Mouse (Mus musculus): ENCODE measurements at regions not wholly inside any gene's neighbourhood (a gene's known extent, or its start where the extent isn't known, plus 50 kb on each side); places are given as distances from the start of the nearest gene placed in this dataset.

DNA sequence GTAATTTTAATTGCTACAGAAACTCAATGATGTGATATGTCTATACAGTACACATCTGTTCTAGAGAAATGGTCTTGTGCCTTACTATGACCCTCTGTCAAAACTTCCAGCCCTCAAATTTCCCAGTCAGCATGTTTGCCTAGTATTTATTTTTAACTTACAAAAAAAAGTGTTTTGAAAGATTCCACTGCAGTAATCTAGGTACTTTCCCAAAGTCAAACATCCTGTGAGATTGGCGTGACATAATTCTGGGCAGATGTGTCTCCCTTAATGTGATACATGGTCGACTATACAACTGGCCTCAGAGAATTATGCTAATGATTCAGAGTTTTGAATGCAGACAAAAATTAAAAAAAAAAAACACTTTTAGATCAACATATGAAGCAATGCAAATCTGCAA is 856.8 kb downstream of the Slc4a3 start:
- Histone ChIP-seq H3K36me3 (ENCODE audit: control insufficient read depth, insufficient read depth, low read length, poor library complexity, severe bottlenecking) (no peaks in the 10 kb centered on the region), H3K4me3 (ENCODE audit: insufficient read depth in 1 of 2, low read depth in 1 of 2, low read length in 2 of 2, poor library complexity in 1 of 2, severe bottlenecking in 1 of 2) (no peak overlapping the region), H3K9ac (ENCODE audit: insufficient read depth, low read depth, low read length, poor library complexity, severe bottlenecking) (no peak overlapping the region), H3K4me1 (ENCODE audit: control insufficient read depth in 2 of 2, insufficient read depth in 2 of 2, low read length in 2 of 2, poor library complexity in 1 of 2) (no peaks in the 10 kb centered on the region), H3K27ac (ENCODE audit: insufficient read depth, low read depth, low read length, poor library complexity, severe bottlenecking) (no peak overlapping the region), H3K9me3 (ENCODE audit: control insufficient read depth, insufficient read depth, low read depth, low read length) (no peaks in the 10 kb centered on the region)
- in situ Hi-C loops (cut with MboI; ENCODE audit: low sequenced_read_pairs in 2 of 2, unreplicated experiment in 2 of 2) = no loop called here
- TF ChIP-seq ZNF384 (IDR thresholded peaks at IDR 0.05; ENCODE audit: low read depth, low read length) (no peak), CHD2 (IDR thresholded peaks at IDR 0.05; ENCODE audit: low read depth, low read length) (no peak), ZC3H11A (IDR thresholded peaks at IDR 0.05; ENCODE audit: borderline replicate concordance, low read depth, low read length) (no peak), MAFK (IDR thresholded peaks at IDR 0.05; ENCODE audit: insufficient read depth, low read depth, low read length) (no peak), HCFC1 (IDR thresholded peaks at IDR 0.05; ENCODE audit: borderline replicate concordance, insufficient read depth, low read length) (no peak)
- DNase-seq (ENCODE audit: low read depth, low spot score) = no peak

DNA sequence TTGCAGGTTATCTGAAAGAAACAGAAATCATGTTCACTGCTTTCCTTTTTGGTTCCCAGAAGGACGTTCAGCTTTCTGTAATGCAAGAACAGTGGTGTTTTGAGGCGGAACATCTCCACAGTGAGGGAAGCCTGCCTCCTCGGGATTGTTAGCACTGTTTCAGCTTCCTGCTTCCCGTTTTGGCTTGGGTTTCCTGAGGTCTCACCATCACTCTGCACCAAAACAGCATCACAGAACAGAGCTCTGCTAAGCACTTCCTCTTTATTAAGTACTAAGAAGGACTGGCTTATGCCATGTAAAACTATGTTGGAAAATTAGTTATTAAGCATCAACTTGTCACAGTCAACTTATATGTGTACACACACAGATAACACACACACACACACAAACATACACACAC is 857.9 kb downstream of the Slc4a3 start:
- Histone ChIP-seq H3K9me3 (ENCODE audit: control insufficient read depth, insufficient read depth, low read depth, low read length) (no peaks in the 10 kb centered on the region), H3K4me1 (ENCODE audit: control insufficient read depth in 2 of 2, insufficient read depth in 2 of 2, low read length in 2 of 2, poor library complexity in 1 of 2) (no peaks in the 10 kb centered on the region), H3K36me3 (ENCODE audit: control insufficient read depth, insufficient read depth, low read length, poor library complexity, severe bottlenecking) (no peaks in the 10 kb centered on the region), H3K4me3 (ENCODE audit: insufficient read depth in 1 of 2, low read depth in 1 of 2, low read length in 2 of 2, poor library complexity in 1 of 2, severe bottlenecking in 1 of 2) (no peak overlapping the region), H3K27ac (ENCODE audit: insufficient read depth, low read depth, low read length, poor library complexity, severe bottlenecking) (no peak overlapping the region), H3K9ac (ENCODE audit: insufficient read depth, low read depth, low read length, poor library complexity, severe bottlenecking) (no peak overlapping the region)
- DNase-seq (ENCODE audit: low read depth, low spot score) = no peak
- in situ Hi-C loops (cut with MboI; ENCODE audit: low sequenced_read_pairs in 2 of 2, unreplicated experiment in 2 of 2) = no loop called here
- TF ChIP-seq ZNF384 (IDR thresholded peaks at IDR 0.05; ENCODE audit: low read depth, low read length) (no peak), HCFC1 (IDR thresholded peaks at IDR 0.05; ENCODE audit: borderline replicate concordance, insufficient read depth, low read length) (no peak), MAFK (IDR thresholded peaks at IDR 0.05; ENCODE audit: insufficient read depth, low read depth, low read length) (no peak), ZC3H11A (IDR thresholded peaks at IDR 0.05; ENCODE audit: borderline replicate concordance, low read depth, low read length) (no peak), CHD2 (IDR thresholded peaks at IDR 0.05; ENCODE audit: low read depth, low read length) (no peak)

DNA sequence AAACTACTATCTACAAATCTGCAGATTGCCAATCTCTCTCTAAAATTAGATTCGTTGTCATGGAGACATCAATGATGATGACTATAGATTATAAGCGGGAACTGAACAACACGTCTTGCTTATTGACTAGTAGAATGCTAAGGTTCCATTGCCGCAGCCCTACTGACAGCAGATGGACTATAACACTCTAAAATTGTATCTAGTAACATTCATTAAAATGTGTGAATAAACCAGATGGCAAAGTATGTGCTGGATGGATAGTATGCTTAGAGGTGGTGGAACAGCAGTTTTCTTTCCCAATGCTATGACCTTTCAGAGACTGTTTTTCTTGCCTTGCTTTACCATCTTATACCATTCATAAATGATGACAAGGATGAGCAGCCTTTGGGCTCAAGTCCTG is 864.7 kb downstream of the Slc4a3 start:
- Histone ChIP-seq H3K9ac (ENCODE audit: insufficient read depth, low read depth, low read length, poor library complexity, severe bottlenecking) (no peak overlapping the region), H3K36me3 (ENCODE audit: control insufficient read depth, insufficient read depth, low read length, poor library complexity, severe bottlenecking) (no peaks in the 10 kb centered on the region), H3K4me3 (ENCODE audit: insufficient read depth in 1 of 2, low read depth in 1 of 2, low read length in 2 of 2, poor library complexity in 1 of 2, severe bottlenecking in 1 of 2) (no peak overlapping the region), H3K27ac (ENCODE audit: insufficient read depth, low read depth, low read length, poor library complexity, severe bottlenecking) (no peak overlapping the region), H3K4me1 (ENCODE audit: control insufficient read depth in 2 of 2, insufficient read depth in 2 of 2, low read length in 2 of 2, poor library complexity in 1 of 2) (no peaks in the 10 kb centered on the region), H3K9me3 (ENCODE audit: control insufficient read depth, insufficient read depth, low read depth, low read length) (no peaks in the 10 kb centered on the region)
- DNase-seq (ENCODE audit: low read depth, low spot score) = no peak
- in situ Hi-C loops (cut with MboI; ENCODE audit: low sequenced_read_pairs in 2 of 2, unreplicated experiment in 2 of 2) = no loop called here
- no peak for TF ChIP-seq ZC3H11A (IDR thresholded peaks at IDR 0.05; ENCODE audit: borderline replicate concordance, low read depth, low read length)
- no peak for TF ChIP-seq ZNF384 (IDR thresholded peaks at IDR 0.05; ENCODE audit: low read depth, low read length)
- TF ChIP-seq HCFC1 (IDR thresholded peaks at IDR 0.05; ENCODE audit: borderline replicate concordance, insufficient read depth, low read length) = no peak
- TF ChIP-seq MAFK (IDR thresholded peaks at IDR 0.05; ENCODE audit: insufficient read depth, low read depth, low read length) = no peak
- TF ChIP-seq CHD2 (IDR thresholded peaks at IDR 0.05; ENCODE audit: low read depth, low read length) = no peak

DNA sequence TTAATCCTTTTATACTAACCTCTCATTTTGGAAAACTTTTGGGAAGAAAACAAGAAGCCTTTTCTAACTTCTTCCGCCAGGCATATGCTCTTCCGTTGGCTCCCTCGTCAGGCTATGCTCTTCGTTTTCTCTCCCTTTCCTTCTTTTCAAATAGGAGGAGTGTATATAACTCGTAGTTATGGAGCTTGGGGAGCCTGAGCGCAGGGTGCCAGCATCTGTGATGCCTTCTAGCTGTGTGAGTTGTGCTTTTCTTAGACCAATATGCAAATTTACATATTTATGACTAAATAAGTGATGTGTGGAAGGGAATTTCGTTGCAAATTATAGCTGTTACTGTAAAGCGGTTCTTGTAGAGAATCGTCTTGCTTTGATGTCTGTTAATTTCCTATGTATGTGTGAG is 874.5 kb downstream of the Slc4a3 start:
- no peaks in the 10 kb centered on the region for H3K4me1 ChIP-seq (ENCODE audit: control insufficient read depth in 2 of 2, insufficient read depth in 2 of 2, low read length in 2 of 2, poor library complexity in 1 of 2)
- no peak for DNase-seq (ENCODE audit: low read depth, low spot score)
- H3K9ac ChIP-seq (ENCODE audit: insufficient read depth, low read depth, low read length, poor library complexity, severe bottlenecking) = no peak overlapping the region
- no peaks in the 10 kb centered on the region for H3K36me3 ChIP-seq (ENCODE audit: control insufficient read depth, insufficient read depth, low read length, poor library complexity, severe bottlenecking)
- in situ Hi-C loops (cut with MboI; ENCODE audit: low sequenced_read_pairs in 2 of 2, unreplicated experiment in 2 of 2) = no loop called here
- TF ChIP-seq ZNF384 (IDR thresholded peaks at IDR 0.05; ENCODE audit: low read depth, low read length) (no peak), MAFK (IDR thresholded peaks at IDR 0.05; ENCODE audit: insufficient read depth, low read depth, low read length) (no peak), HCFC1 (IDR thresholded peaks at IDR 0.05; ENCODE audit: borderline replicate concordance, insufficient read depth, low read length) (no peak), ZC3H11A (IDR thresholded peaks at IDR 0.05; ENCODE audit: borderline replicate concordance, low read depth, low read length) (no peak), CHD2 (IDR thresholded peaks at IDR 0.05; ENCODE audit: low read depth, low read length) (no peak)
- H3K4me3 ChIP-seq (ENCODE audit: insufficient read depth in 1 of 2, low read depth in 1 of 2, low read length in 2 of 2, poor library complexity in 1 of 2, severe bottlenecking in 1 of 2) = no peak overlapping the region
- no peak overlapping the region for H3K27ac ChIP-seq (ENCODE audit: insufficient read depth, low read depth, low read length, poor library complexity, severe bottlenecking)
- H3K9me3 ChIP-seq (ENCODE audit: control insufficient read depth, insufficient read depth, low read depth, low read length) = no peaks in the 10 kb centered on the region

DNA sequence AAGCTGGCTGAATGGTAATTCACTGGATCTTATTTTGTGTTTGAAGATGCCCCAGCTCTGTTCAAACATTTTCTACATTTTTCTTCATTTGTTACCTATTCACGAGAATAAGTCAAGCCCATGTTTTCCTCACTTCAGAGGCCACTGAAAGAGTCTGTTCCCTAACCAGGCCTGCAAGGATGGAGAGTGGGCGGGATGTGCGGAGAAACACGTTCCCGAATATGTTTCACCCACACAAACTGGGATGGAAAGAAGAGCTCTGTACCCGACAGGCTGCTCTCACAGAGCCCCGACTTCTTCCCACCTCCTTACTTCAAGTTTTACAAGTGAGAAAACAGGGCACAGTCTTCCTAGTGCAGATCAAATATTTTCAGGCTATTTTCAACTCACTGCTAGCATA is 881.4 kb downstream of the Slc4a3 start:
- TF ChIP-seq ZNF384 (IDR thresholded peaks at IDR 0.05; ENCODE audit: low read depth, low read length) (no peak), MAFK (IDR thresholded peaks at IDR 0.05; ENCODE audit: insufficient read depth, low read depth, low read length) (no peak), ZC3H11A (IDR thresholded peaks at IDR 0.05; ENCODE audit: borderline replicate concordance, low read depth, low read length) (no peak), HCFC1 (IDR thresholded peaks at IDR 0.05; ENCODE audit: borderline replicate concordance, insufficient read depth, low read length) (no peak), CHD2 (IDR thresholded peaks at IDR 0.05; ENCODE audit: low read depth, low read length) (no peak)
- Histone ChIP-seq H3K9me3 (ENCODE audit: control insufficient read depth, insufficient read depth, low read depth, low read length) (no peaks in the 10 kb centered on the region), H3K9ac (ENCODE audit: insufficient read depth, low read depth, low read length, poor library complexity, severe bottlenecking) (no peak overlapping the region), H3K4me3 (ENCODE audit: insufficient read depth in 1 of 2, low read depth in 1 of 2, low read length in 2 of 2, poor library complexity in 1 of 2, severe bottlenecking in 1 of 2) (no peak overlapping the region), H3K4me1 (ENCODE audit: control insufficient read depth in 2 of 2, insufficient read depth in 2 of 2, low read length in 2 of 2, poor library complexity in 1 of 2) (no peaks in the 10 kb centered on the region), H3K27ac (ENCODE audit: insufficient read depth, low read depth, low read length, poor library complexity, severe bottlenecking) (no peak overlapping the region), H3K36me3 (ENCODE audit: control insufficient read depth, insufficient read depth, low read length, poor library complexity, severe bottlenecking) (no peaks in the 10 kb centered on the region)
- no peak for DNase-seq (ENCODE audit: low read depth, low spot score)
- in situ Hi-C loops (cut with MboI; ENCODE audit: low sequenced_read_pairs in 2 of 2, unreplicated experiment in 2 of 2) = no loop called here

All from ES-E14 (cell line).